Mouse (Mus musculus) G1E (cell line): ENCODE results near the gene Map3k13. TPM values are rescaled to one million over a fixed set of nuclear protein-coding genes. Genes with fewer than 3 reads are reported as not detected.

ENCODE experiments used
- ATAC-seq: 2 replicates; pipeline ENCODE4 v1.8.0; 2016; ENCODE audit warnings: mild to moderate bottlenecking; ENCODE audit not compliant: insufficient number of reproducible peaks, poor library complexity, low FRiP score, severe bottlenecking; ENCODE audit errors: extremely low read depth
- DNase-seq: peaks from one replicate; pipeline ENCODE4 v3.0.0; 2012; ENCODE audit warnings: low spot score
- H3K27me3 ChIP-seq: 2 replicates; pipeline ENCODE4 v1.6.1; 2012; ENCODE audit warnings: mild to moderate bottlenecking, low read length, inconsistent platforms; ENCODE audit not compliant: insufficient read depth
- H3K36me3 ChIP-seq: replicated peaks from 2 replicates; pipeline ENCODE3; 2012; ENCODE audit warnings: mild to moderate bottlenecking, inconsistent platforms
- H3K4me1 ChIP-seq: 2 replicates; pipeline ENCODE4 v1.6.1; 2012; ENCODE audit warnings: low read depth, low read length, inconsistent platforms, mixed read lengths; ENCODE audit not compliant: insufficient read depth
- H3K4me3 ChIP-seq: 2 replicates; pipeline ENCODE4 v1.5.1; 2012; ENCODE audit warnings: low read depth, mild to moderate bottlenecking, inconsistent platforms, low read length, moderate library complexity, mixed read lengths
- H3K9me3 ChIP-seq: replicated peaks from 2 replicates; pipeline ENCODE4 v1.6.1; 2012; ENCODE audit warnings: inconsistent platforms
- CTCF ChIP-seq: IDR thresholded peaks from 2 replicates; pipeline ENCODE4 v1.5.1; 2012; ENCODE audit warnings: low read depth, low read length, inconsistent platforms, mixed read lengths
- GATA1 ChIP-seq: IDR thresholded peaks from 2 replicates; pipeline ENCODE4 v1.6.1; 2012; ENCODE audit warnings: borderline replicate concordance, low read length, inconsistent platforms, mixed read lengths
- GATA2 ChIP-seq: IDR thresholded peaks from 2 replicates; pipeline ENCODE4 v1.6.1; 2012; ENCODE audit warnings: low read depth, low read length, inconsistent platforms, borderline replicate concordance
- POLR2AphosphoS5 ChIP-seq: IDR thresholded peaks from 2 replicates; pipeline ENCODE4 v1.6.1; 2012; ENCODE audit warnings: low read depth, low read length, inconsistent platforms; ENCODE audit not compliant: insufficient replicate concordance
- TAL1 ChIP-seq: conservative IDR thresholded peaks from 2 replicates; pipeline ENCODE4 v1.6.1; 2012; ENCODE audit warnings: low read depth, low read length, inconsistent platforms, mixed read lengths
- polyA plus RNA-seq: library from polyadenylated mRNA; stranded (reverse); fragments of >175 nt; gene quantifications from 2 replicates; pipeline ENCODE4 v1.2.3, GENCODE M21; 2012
- total RNA-seq, 2 experiments: library from RNA; stranded (forward) in 1 of 2; stranded (reverse) in 1 of 2; fragments of 200-1000 nt in 1 of 2; fragments of >200 nt in 1 of 2; fragmentation: Nextera tagmentation in 1 of 2; gene quantifications; 2 replicates each; pipeline ENCODE4 v1.2.3; 2014 to 2017

The Map3k13 gene
- total and polyA plus RNA-seq, 3 experiments: 0.01 to 0.45 (median 0.16) TPM

- no peak for DNase-seq
- Histone ChIP-seq H3K4me1 (no peaks in the 10 kb centered on the region), H3K4me3 (no peak overlapping the region), H3K36me3 (peaks cover 9% of the 10 kb centered on the region), H3K9me3 (no peaks in the 10 kb centered on the region), H3K27me3 (peaks cover 3% of the 10 kb centered on the region; the same call in 1 of the 2 replicates)
- ATAC-seq: no peak
- TF ChIP-seq TAL1: no peak
- no peak for TF ChIP-seq GATA1
- no peak for TF ChIP-seq GATA2
- TF ChIP-seq POLR2AphosphoS5: no peak
- TF ChIP-seq CTCF: no peak
Observed at GRCm38 (mm10) chr16:21928471-21928870, 134.3 kb downstream of the Map3k13 start.

- TF ChIP-seq TAL1 (no peak), CTCF (no peak), GATA1 (no peak), POLR2AphosphoS5 (no peak), GATA2 (no peak)
- Histone ChIP-seq H3K27me3 (peaks cover 11% of the 10 kb centered on the region), H3K4me1 (peaks cover 18% of the 10 kb centered on the region), H3K4me3 (peak within 1 kb of the TSS; percentile 73), H3K9me3 (no peaks in the 10 kb centered on the region), H3K36me3 (peaks cover 9% of the 10 kb centered on the region)
- ATAC-seq (peak; percentile 54; the same call in 1 of the 2 replicates), DNase-seq (peak; percentile 76)
Observed at GRCm38 (mm10) chr16:21946761-21947715, 152.9 kb downstream of the Map3k13 start, which contains the start of gene Tmem41a. Tmem41a (minus strand) TSS chr16:21947552.

- ATAC-seq: no peak
- Histone ChIP-seq H3K4me1 (no peaks in the 10 kb centered on the region), H3K27me3 (peaks cover 14% of the 10 kb centered on the region), H3K4me3 (no peak overlapping the region), H3K9me3 (no peaks in the 10 kb centered on the region), H3K36me3 (no peaks in the 10 kb centered on the region)
- DNase-seq: no peak
- TF ChIP-seq POLR2AphosphoS5 (no peak), CTCF (no peak), GATA2 (no peak), GATA1 (no peak), TAL1 (no peak)
Observed at GRCm38 (mm10) chr16:21955591-21955990, 161.4 kb downstream of the Map3k13 start.

GRCm38 (mm10) chr16:21965576-21965975 lies 171.4 kb downstream of the Map3k13 start:
- no peak overlapping the region for H3K4me3 ChIP-seq
- H3K4me1 ChIP-seq: no peaks in the 10 kb centered on the region
- no peaks in the 10 kb centered on the region for H3K36me3 ChIP-seq
- ATAC-seq (no peak), DNase-seq (no peak)
- no peak for TF ChIP-seq POLR2AphosphoS5
- no peak for TF ChIP-seq TAL1
- TF ChIP-seq CTCF: no peak
- no peak for TF ChIP-seq GATA2
- no peak for TF ChIP-seq GATA1
- H3K9me3 ChIP-seq: no peaks in the 10 kb centered on the region
- H3K27me3 ChIP-seq: peaks cover 6% of the 10 kb centered on the region

GRCm38 (mm10) chr16:21969874-21970273 lies 175.7 kb downstream of the Map3k13 start:
- TF ChIP-seq CTCF (no peak), TAL1 (no peak), POLR2AphosphoS5 (no peak), GATA2 (no peak), GATA1 (no peak)
- Histone ChIP-seq H3K27me3 (peaks cover 2% of the 10 kb centered on the region; the same call in 1 of the 2 replicates), H3K36me3 (no peaks in the 10 kb centered on the region), H3K4me3 (no peak overlapping the region), H3K9me3 (no peaks in the 10 kb centered on the region), H3K4me1 (no peaks in the 10 kb centered on the region)
- DNase-seq (no peak), ATAC-seq (no peak)

GRCm38 (mm10) chr16:21970536-21970935 lies 176.4 kb downstream of the Map3k13 start:
- H3K9me3 ChIP-seq: no peaks in the 10 kb centered on the region
- DNase-seq (no peak), ATAC-seq (no peak)
- H3K4me1 ChIP-seq: no peaks in the 10 kb centered on the region
- no peak overlapping the region for H3K4me3 ChIP-seq
- H3K36me3 ChIP-seq: no peaks in the 10 kb centered on the region
- peaks cover 5% of the 10 kb centered on the region; the same call in 1 of the 2 replicates for H3K27me3 ChIP-seq
- TF ChIP-seq CTCF (no peak), GATA1 (no peak), TAL1 (no peak), POLR2AphosphoS5 (no peak), GATA2 (no peak)
